Mouse (Mus musculus) G1E (cell line): ENCODE measurements around the gene Ctnnb1. TPM values are rescaled to one million over a fixed set of nuclear protein-coding genes. Genes with fewer than 3 reads are reported as not detected.
A peak's percentile ranks its signal among the peaks of the same experiment; 100 is the strongest.

Experiments
- ATAC-seq: 2 replicates; pipeline ENCODE4 v1.8.0; 2016; ENCODE audit warnings: mild to moderate bottlenecking; ENCODE audit not compliant: insufficient number of reproducible peaks, poor library complexity, low FRiP score, severe bottlenecking; ENCODE audit errors: extremely low read depth
- DNase-seq: peaks from one replicate; pipeline ENCODE4 v3.0.0; 2012; ENCODE audit warnings: low spot score
- H3K27me3 ChIP-seq: 2 replicates; pipeline ENCODE4 v1.6.1; 2012; ENCODE audit warnings: mild to moderate bottlenecking, low read length, inconsistent platforms; ENCODE audit not compliant: insufficient read depth
- H3K36me3 ChIP-seq: replicated peaks from 2 replicates; pipeline ENCODE3; 2012; ENCODE audit warnings: mild to moderate bottlenecking, inconsistent platforms
- H3K4me1 ChIP-seq: 2 replicates; pipeline ENCODE4 v1.6.1; 2012; ENCODE audit warnings: low read depth, low read length, inconsistent platforms, mixed read lengths; ENCODE audit not compliant: insufficient read depth
- H3K4me3 ChIP-seq: 2 replicates; pipeline ENCODE4 v1.5.1; 2012; ENCODE audit warnings: low read depth, mild to moderate bottlenecking, inconsistent platforms, low read length, moderate library complexity, mixed read lengths
- H3K9me3 ChIP-seq: replicated peaks from 2 replicates; pipeline ENCODE4 v1.6.1; 2012; ENCODE audit warnings: inconsistent platforms
- CTCF ChIP-seq: IDR thresholded peaks from 2 replicates; pipeline ENCODE4 v1.5.1; 2012; ENCODE audit warnings: low read depth, low read length, inconsistent platforms, mixed read lengths
- GATA1 ChIP-seq: IDR thresholded peaks from 2 replicates; pipeline ENCODE4 v1.6.1; 2012; ENCODE audit warnings: borderline replicate concordance, low read length, inconsistent platforms, mixed read lengths
- GATA2 ChIP-seq: IDR thresholded peaks from 2 replicates; pipeline ENCODE4 v1.6.1; 2012; ENCODE audit warnings: low read depth, low read length, inconsistent platforms, borderline replicate concordance
- POLR2AphosphoS5 ChIP-seq: IDR thresholded peaks from 2 replicates; pipeline ENCODE4 v1.6.1; 2012; ENCODE audit warnings: low read depth, low read length, inconsistent platforms; ENCODE audit not compliant: insufficient replicate concordance
- TAL1 ChIP-seq: conservative IDR thresholded peaks from 2 replicates; pipeline ENCODE4 v1.6.1; 2012; ENCODE audit warnings: low read depth, low read length, inconsistent platforms, mixed read lengths
- polyA plus RNA-seq: library from polyadenylated mRNA; stranded (reverse); fragments of >175 nt; gene quantifications from 2 replicates; pipeline ENCODE4 v1.2.3, GENCODE M21; 2012
- total RNA-seq, 2 experiments: library from RNA; stranded (forward) in 1 of 2; stranded (reverse) in 1 of 2; fragments of 200-1000 nt in 1 of 2; fragments of >200 nt in 1 of 2; fragmentation: Nextera tagmentation in 1 of 2; gene quantifications; 2 replicates each; pipeline ENCODE4 v1.2.3; 2014 to 2017

The Ctnnb1 gene
- total and polyA plus RNA-seq, 3 experiments, result 60.1 to 628 (median 233) TPM

GRCm38 (mm10) chr9:120961969-120962700 is 33.1 kb downstream of the Ctnnb1 start:
- Histone ChIP-seq H3K4me3 (no peak overlapping the region; the same call in 1 of the 2 replicates), H3K36me3 (peaks cover 100% of the 10 kb centered on the region), H3K27me3 (no peaks in the 10 kb centered on the region), H3K4me1 (peaks cover 84% of the 10 kb centered on the region), H3K9me3 (no peaks in the 10 kb centered on the region)
- no peak for TF ChIP-seq GATA1
- TF ChIP-seq TAL1, result no peak
- TF ChIP-seq GATA2, result no peak
- no peak for TF ChIP-seq POLR2AphosphoS5
- TF ChIP-seq CTCF, result no peak
- ATAC-seq (peak; percentile 61), DNase-seq (peak; percentile 50)

GRCm38 (mm10) chr9:120963104-120963503 is 34.1 kb downstream of the Ctnnb1 start:
- no peak for ATAC-seq
- Histone ChIP-seq H3K9me3 (no peaks in the 10 kb centered on the region), H3K27me3 (no peaks in the 10 kb centered on the region), H3K36me3 (peaks cover 99% of the 10 kb centered on the region), H3K4me3 (no peak overlapping the region; the same call in 1 of the 2 replicates), H3K4me1 (peaks cover 78% of the 10 kb centered on the region)
- TF ChIP-seq CTCF, result no peak
- DNase-seq, result no peak

GRCm38 (mm10) chr9:120963720-120964119 is 34.7 kb downstream of the Ctnnb1 start:
- Histone ChIP-seq H3K4me3 (no peak overlapping the region), H3K9me3 (no peaks in the 10 kb centered on the region), H3K36me3 (peaks cover 99% of the 10 kb centered on the region), H3K27me3 (no peaks in the 10 kb centered on the region), H3K4me1 (peaks cover 72% of the 10 kb centered on the region)
- DNase-seq (no peak), ATAC-seq (no peak)
- TF ChIP-seq GATA2, result no peak
- no peak for TF ChIP-seq POLR2AphosphoS5
- TF ChIP-seq CTCF, result no peak
- no peak for TF ChIP-seq GATA1
- no peak for TF ChIP-seq TAL1

- ATAC-seq, result no peak
- Histone ChIP-seq H3K9me3 (no peaks in the 10 kb centered on the region), H3K36me3 (peaks cover 99% of the 10 kb centered on the region), H3K4me1 (peaks cover 68% of the 10 kb centered on the region), H3K27me3 (no peaks in the 10 kb centered on the region), H3K4me3 (no peak overlapping the region)
- TF ChIP-seq CTCF (no peak), TAL1 (no peak), GATA1 (no peak), POLR2AphosphoS5 (no peak), GATA2 (no peak)
- DNase-seq, result no peak
These were observed 35.2 kb downstream of the Ctnnb1 start for GRCm38 (mm10) chr9:120964224-120964623.

- no peak for TF ChIP-seq POLR2AphosphoS5
- no peak for TF ChIP-seq CTCF
- no peak for TF ChIP-seq GATA2
- TF ChIP-seq GATA1, result no peak
- TF ChIP-seq TAL1, result no peak
- no peaks in the 10 kb centered on the region for H3K9me3 ChIP-seq
- no peak overlapping the region for H3K4me3 ChIP-seq
- H3K27me3 ChIP-seq, result no peaks in the 10 kb centered on the region
- H3K4me1 ChIP-seq, result peaks cover 60% of the 10 kb centered on the region
- DNase-seq (no peak), ATAC-seq (no peak)
- peaks cover 97% of the 10 kb centered on the region for H3K36me3 ChIP-seq
These were observed 36.0 kb downstream of the Ctnnb1 start for GRCm38 (mm10) chr9:120965007-120965406.

GRCm38 (mm10) chr9:120973026-120973515 is 44.1 kb downstream of the Ctnnb1 start:
- DNase-seq, result no peak
- Histone ChIP-seq H3K36me3 (peaks cover 18% of the 10 kb centered on the region), H3K4me3 (no peak overlapping the region), H3K27me3 (peaks cover 16% of the 10 kb centered on the region), H3K9me3 (no peaks in the 10 kb centered on the region), H3K4me1 (no peaks in the 10 kb centered on the region)
- no peak for TF ChIP-seq GATA1
- TF ChIP-seq POLR2AphosphoS5, result no peak
- no peak for TF ChIP-seq GATA2
- TF ChIP-seq CTCF, result no peak
- TF ChIP-seq TAL1, result no peak
- ATAC-seq, result no peak

- TF ChIP-seq TAL1 (no peak), GATA1 (no peak), CTCF (no peak), GATA2 (no peak), POLR2AphosphoS5 (no peak)
- no peak for DNase-seq
- peaks cover 26% of the 10 kb centered on the region for H3K27me3 ChIP-seq
- H3K9me3 ChIP-seq, result no peaks in the 10 kb centered on the region
- no peak overlapping the region for H3K4me3 ChIP-seq
- peaks cover 6% of the 10 kb centered on the region for H3K36me3 ChIP-seq
- H3K4me1 ChIP-seq, result no peaks in the 10 kb centered on the region
- ATAC-seq, result no peak
These were observed 45.2 kb downstream of the Ctnnb1 start for GRCm38 (mm10) chr9:120974209-120974608.
